Mouse (Mus musculus): ENCODE results near the gene Cd200r1.

DNA sequence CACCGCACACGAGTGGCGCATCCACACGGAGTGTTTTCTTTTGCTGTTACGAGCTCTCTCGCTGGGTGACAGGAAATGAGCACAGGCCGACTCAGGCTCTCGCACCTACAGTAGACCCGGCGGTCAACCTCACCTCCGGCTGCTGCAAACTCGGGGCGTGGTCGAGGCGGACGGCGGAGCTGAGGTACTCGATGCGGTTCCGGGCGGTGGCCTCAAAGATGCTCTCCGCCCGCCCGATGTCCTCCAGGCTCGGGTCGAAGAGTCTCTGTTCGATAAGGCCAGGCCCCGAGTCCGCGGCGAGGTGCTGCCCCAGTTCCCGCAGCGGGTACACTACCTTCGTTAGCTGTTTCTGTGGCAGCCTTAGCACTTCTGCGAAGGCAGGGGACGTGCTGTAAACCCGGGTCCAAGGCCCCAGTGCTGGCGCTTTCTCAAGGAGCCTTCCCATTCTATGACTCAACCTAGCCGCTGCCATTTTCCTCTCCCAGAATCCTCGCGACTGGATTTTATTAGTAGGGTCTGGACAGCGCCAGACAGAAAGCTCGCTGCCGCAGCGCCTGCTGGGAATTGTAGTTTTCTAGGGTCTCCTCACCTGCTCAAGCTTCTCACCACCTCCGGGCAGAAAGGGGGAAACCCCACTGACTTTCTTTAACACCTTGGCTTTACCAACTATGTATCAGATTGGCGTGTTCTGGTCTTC lies 19.5 kb upstream of the Cd200r1 start, which contains the start of gene Gtpbp8:
- TF ChIP-seq RAD21 (IDR thresholded peaks at IDR 0.05; ENCODE audit: low read depth, low read length) (no peak), MAX (IDR thresholded peaks at IDR 0.05; ENCODE audit: low read length) (peak; percentile 14; the same call in 1 of the 2 replicates), CTCF (IDR thresholded peaks at IDR 0.05 in 2 of 3, conservative IDR thresholded peaks at IDR 0.05 in 1 of 3; ENCODE audit: control insufficient read depth in 1 of 3, insufficient read depth in 1 of 3, low read depth in 2 of 3, low read length in 3 of 3, poor library complexity in 1 of 3, severe bottlenecking in 1 of 3) (no peak), GABPA (IDR thresholded peaks at IDR 0.05; ENCODE audit: low read depth, low read length) (no peak), ELF1 (IDR thresholded peaks at IDR 0.05; ENCODE audit: low read depth, low read length) (peak; percentile 55), GATA1 (IDR thresholded peaks at IDR 0.05; ENCODE audit: low read depth, low read length) (no peak), EP300 (IDR thresholded peaks at IDR 0.05; ENCODE audit: low read depth in 1 of 2, low read length in 2 of 2) (no peak; a peak in 1 of 4 replicates), MYC (IDR thresholded peaks at IDR 0.05; ENCODE audit: low read depth, low read length) (peak; percentile 43; the same call in 1 of the 2 replicates), CHD2 (IDR thresholded peaks at IDR 0.05; ENCODE audit: low read length) (no peak)
